Mouse (Mus musculus): ENCODE results near the gene Iqgap2.

The Iqgap2 gene

DNA sequence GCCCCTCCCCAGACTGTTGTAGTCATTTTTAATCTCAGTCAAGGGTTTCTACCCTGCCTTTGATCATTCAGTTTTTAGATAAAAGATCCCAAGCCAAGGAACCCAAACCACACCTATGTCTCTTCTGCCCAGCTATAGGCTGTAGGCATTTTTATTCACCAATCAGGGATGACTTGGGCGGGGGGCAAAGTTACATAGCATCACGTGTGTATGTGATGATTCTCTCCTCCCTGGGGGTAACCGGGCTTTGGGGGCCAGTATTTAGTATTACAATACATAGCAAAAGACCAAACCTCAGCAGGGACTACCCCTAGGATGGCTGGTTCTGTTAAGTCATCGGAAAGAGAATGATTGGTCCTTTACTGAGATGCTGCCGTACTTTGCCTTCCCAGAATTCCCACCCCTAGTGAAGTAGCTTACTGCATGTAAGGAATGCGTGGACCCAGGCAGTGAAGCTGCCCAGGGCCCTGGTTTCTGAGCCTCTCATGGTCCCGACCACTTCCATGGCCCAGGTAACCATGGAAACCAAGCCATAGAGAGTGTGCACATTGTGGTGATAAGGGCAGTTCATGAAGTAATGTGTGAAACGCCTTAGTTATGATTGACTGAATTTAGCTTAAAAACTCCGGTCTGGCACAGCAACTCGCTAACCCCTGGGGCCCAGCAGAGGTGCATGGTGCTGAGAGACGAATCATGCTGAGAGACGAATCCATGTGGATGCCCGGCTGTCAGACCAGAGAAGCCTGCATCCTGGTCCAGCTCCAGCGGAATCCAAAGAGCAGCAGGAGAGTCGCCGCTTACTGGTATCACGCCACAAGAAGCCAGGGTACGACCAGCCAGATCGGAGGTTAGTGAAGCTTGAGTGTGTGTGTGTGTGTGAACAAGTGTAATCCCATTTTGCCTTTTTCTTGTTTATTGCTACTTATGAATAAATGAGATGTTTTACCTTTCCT, 308.2 kb downstream of the Iqgap2 start:
- no peak for DNase-seq (ENCODE audit: low spot score)

DNA sequence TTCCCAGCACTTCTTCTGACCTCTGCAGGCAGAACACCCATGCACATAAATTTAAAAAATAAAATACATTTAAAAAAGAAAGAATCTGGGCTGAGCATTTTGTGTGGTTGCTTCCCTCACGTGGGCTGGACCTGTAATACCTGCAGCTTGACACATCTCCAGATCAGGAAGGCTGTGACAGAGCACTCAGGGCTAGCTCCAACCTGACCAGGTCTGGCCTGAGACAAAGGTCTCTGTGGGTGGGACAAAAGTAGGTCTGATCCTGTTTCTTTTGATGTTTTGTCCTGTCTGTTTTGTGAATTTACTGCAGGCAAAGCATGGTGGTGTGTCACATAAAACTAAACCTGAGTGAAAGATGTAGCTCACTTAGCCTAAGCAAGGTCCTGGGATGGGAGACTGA, 309.9 kb downstream of the Iqgap2 start:
- no peak for DNase-seq (ENCODE audit: low spot score)

DNA sequence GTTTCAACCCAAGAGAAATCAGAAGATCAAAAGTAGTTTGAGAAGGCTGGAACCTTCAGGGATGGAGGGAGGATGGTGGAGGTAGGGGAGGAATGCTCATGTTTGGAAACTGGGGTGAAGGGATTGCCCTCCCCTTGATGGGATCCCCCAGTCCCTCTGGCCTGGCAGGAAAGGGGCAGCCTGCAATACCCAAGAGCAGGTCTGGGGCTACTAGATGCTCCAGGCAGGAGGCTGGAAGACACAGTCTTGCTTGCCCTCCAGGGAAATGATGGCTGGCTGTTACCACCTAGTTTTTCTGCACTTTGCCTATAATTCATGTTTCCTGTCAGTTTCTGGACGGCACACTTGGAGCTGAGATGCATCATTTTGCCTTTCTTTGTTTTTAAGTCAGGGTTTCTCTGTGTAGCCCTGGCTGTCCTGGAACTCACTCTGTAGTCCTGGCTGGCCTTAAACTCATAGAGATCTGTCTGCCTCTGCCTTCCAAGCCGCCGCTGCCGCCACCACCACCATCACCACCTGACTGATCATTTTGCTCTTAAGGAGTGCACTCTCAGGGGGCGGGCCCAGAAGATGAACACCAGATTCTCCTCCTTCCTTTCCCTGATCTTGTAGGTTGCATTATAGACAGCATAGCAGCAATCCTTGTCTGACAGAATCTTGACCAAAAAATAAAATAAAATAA, 313.6 kb downstream of the Iqgap2 start:
- no peak for DNase-seq (ENCODE audit: low spot score)

Data from MN1 (cell line).